Mouse (Mus musculus): ENCODE measurements around the gene Gpr179.
A peak's percentile ranks its signal among the peaks of the same experiment; 100 is the strongest.
"Not testable (repeated sequence)": the region's sequence is repeated elsewhere in the genome, so short reads cannot be mapped to it uniquely, and the experiment has no call there.

Gene Gpr179

GRCm38 (mm10) chr11:97355247-97355646 lies 3.4 kb upstream of the Gpr179 start:
- no peak for DNase-seq (ENCODE audit: low spot score)

GRCm38 (mm10) chr11:97354646-97355045 lies 2.8 kb upstream of the Gpr179 start:
- no peak for DNase-seq (ENCODE audit: low spot score)

- DNase-seq (ENCODE audit: low spot score): no peak
These were observed 1.2 kb upstream of the Gpr179 start for GRCm38 (mm10) chr11:97352935-97353597.

GRCm38 (mm10) chr11:97350035-97350434 lies 1.8 kb downstream of the Gpr179 start:
- DNase-seq (ENCODE audit: low spot score): peak; percentile 81

- no peak for DNase-seq (ENCODE audit: low spot score)
These were observed 4.6 kb downstream of the Gpr179 start for GRCm38 (mm10) chr11:97347291-97347690.

- no peak for DNase-seq (ENCODE audit: low spot score)
These were observed 5.5 kb downstream of the Gpr179 start for GRCm38 (mm10) chr11:97346383-97346782.

GRCm38 (mm10) chr11:97345446-97345845 lies 6.4 kb downstream of the Gpr179 start:
- DNase-seq (ENCODE audit: low spot score): no peak

GRCm38 (mm10) chr11:97343619-97344018 lies 8.3 kb downstream of the Gpr179 start:
- DNase-seq (ENCODE audit: low spot score): no peak

GRCm38 (mm10) chr11:97343175-97343574 lies 8.7 kb downstream of the Gpr179 start:
- DNase-seq (ENCODE audit: low spot score): no peak

- no peak for DNase-seq (ENCODE audit: low spot score)
These were observed 12.9 kb downstream of the Gpr179 start for GRCm38 (mm10) chr11:97338977-97339315.

GRCm38 (mm10) chr11:97338302-97338976 lies 13.4 kb downstream of the Gpr179 start:
- DNase-seq (ENCODE audit: low spot score): no peak

GRCm38 (mm10) chr11:97337363-97337762 lies 14.5 kb downstream of the Gpr179 start:
- DNase-seq (ENCODE audit: low spot score): no peak

GRCm38 (mm10) chr11:97336751-97337345 lies 15.0 kb downstream of the Gpr179 start:
- no peak for DNase-seq (ENCODE audit: low spot score)

- no peak for DNase-seq (ENCODE audit: low spot score)
These were observed 15.6 kb downstream of the Gpr179 start for GRCm38 (mm10) chr11:97336238-97336637.

- no peak for DNase-seq (ENCODE audit: low spot score)
These were observed 17.5 kb downstream of the Gpr179 start for GRCm38 (mm10) chr11:97334400-97334799.

GRCm38 (mm10) chr11:97333896-97334295 lies 18.0 kb downstream of the Gpr179 start:
- DNase-seq (ENCODE audit: low spot score): no peak

GRCm38 (mm10) chr11:97333044-97333443 lies 18.8 kb downstream of the Gpr179 start:
- no peak for DNase-seq (ENCODE audit: low spot score)

GRCm38 (mm10) chr11:97331231-97332190 lies 20.4 kb downstream of the Gpr179 start:
- no peak for DNase-seq (ENCODE audit: low spot score)

GRCm38 (mm10) chr11:97330315-97330714 lies 21.6 kb downstream of the Gpr179 start:
- DNase-seq (ENCODE audit: low spot score): no peak

- DNase-seq (ENCODE audit: low spot score): peak; percentile 53
These were observed 23.7 kb downstream of the Gpr179 start for GRCm38 (mm10) chr11:97328148-97328547.

GRCm38 (mm10) chr11:97325224-97325623 lies 26.7 kb downstream of the Gpr179 start:
- no peak for DNase-seq (ENCODE audit: low spot score)

- not testable (repeated sequence) for DNase-seq (ENCODE audit: low spot score)
These were observed 29.8 kb downstream of the Gpr179 start for GRCm38 (mm10) chr11:97321894-97322600.
